Mouse (Mus musculus) hindbrain, embryonic 15.5 days (tissue): ENCODE data around the gene Krt42. TPM values are rescaled to one million over a fixed set of nuclear protein-coding genes. Genes with fewer than 3 reads are reported as not detected.
A peak's percentile ranks its signal among the peaks of the same experiment; 100 is the strongest.
"Not testable (repeated sequence)": the region's sequence is repeated elsewhere in the genome, so short reads cannot be mapped to it uniquely, and the experiment has no call there.

Experiments
- ATAC-seq: fragments of 200-750 bp; cut with Nextera tagmentation; 2 replicates; pipeline ENCODE4 v1.8.0; 2017; ENCODE audit warnings: low read depth, moderate number of reproducible peaks, moderate TSS enrichment; ENCODE audit not compliant: low FRiP score
- H3K27ac ChIP-seq: fragments of 300-500 bp; sonication (generic); replicated peaks from 2 replicates; pipeline ENCODE4 v1.5.1; 2015; ENCODE audit warnings: mild to moderate bottlenecking, inconsistent platforms
- H3K27me3 ChIP-seq: fragments of 300-500 bp; sonication (generic); 2 replicates; pipeline ENCODE4 v1.6.1; 2015; ENCODE audit warnings: control low read depth, inconsistent platforms
- H3K36me3 ChIP-seq: fragments of 300-500 bp; sonication (generic); 2 replicates; pipeline ENCODE4 v1.6.1; 2015; ENCODE audit warnings: control low read depth, inconsistent platforms
- H3K4me1 ChIP-seq: fragments of 300-500 bp; sonication (generic); replicated peaks from 2 replicates; pipeline ENCODE4 v1.6.1; 2015; ENCODE audit warnings: control low read depth, inconsistent platforms
- H3K4me2 ChIP-seq: fragments of 300-500 bp; sonication (generic); 2 replicates; pipeline ENCODE4 v1.6.1; 2015; ENCODE audit warnings: moderate library complexity, mild to moderate bottlenecking, inconsistent platforms
- H3K4me3 ChIP-seq: fragments of 300-500 bp; sonication (generic); 2 replicates; pipeline ENCODE4 v1.5.1; 2015; ENCODE audit warnings: mild to moderate bottlenecking, inconsistent platforms
- H3K9ac ChIP-seq: fragments of 300-500 bp; sonication (generic); 2 replicates; pipeline ENCODE4 v1.6.1; 2015; ENCODE audit warnings: inconsistent platforms
- H3K9me3 ChIP-seq: fragments of 300-500 bp; sonication (generic); 2 replicates; pipeline ENCODE4 v1.6.1; 2016; ENCODE audit warnings: control low read depth, inconsistent platforms
- WGBS: fragments of 180-500 bp; shearing (Covaris S2); methylation state at CpG from one replicate; pipeline ENCODE4 v1.1.7; 2015; 5-methylcytosine and 5-hydroxymethylcytosine counted together
- polyA plus RNA-seq: library from polyadenylated mRNA; unstranded; fragments of >200 nt; fragmentation: Nextera tagmentation; extraction: Ambion mirVana; gene quantifications from 2 replicates; pipeline ENCODE4 v1.2.1, GENCODE M21; 2015

Gene Krt42
- polyA plus RNA-seq: not detected in 2 replicates

GRCm38 (mm10) chr11:100269821-100270332 lies at the start of gene Krt42:
TSS of gene Krt42 (minus strand) at chr11:100269871.
- Histone ChIP-seq H3K4me3 (no peak within 1 kb of the TSS), H3K4me1 (no peaks in the 10 kb centered on the region), H3K27ac (no peak within 1 kb of the TSS), H3K36me3 (no peaks in the 10 kb centered on the region), H3K9me3 (no peaks in the 10 kb centered on the region), H3K27me3 (no peaks in the 10 kb centered on the region), H3K4me2 (no peak within 1 kb of the TSS), H3K9ac (no peak within 1 kb of the TSS)
- WGBS: 87% methylated on average over 7 of the region's 7 CpGs
- ATAC-seq: no peak

- H3K9me3 ChIP-seq: no peaks in the 10 kb centered on the region
- 90% methylated on average over 10 of the region's 10 CpGs for WGBS
- peaks cover 19% of the 10 kb centered on the region for H3K4me1 ChIP-seq
- H3K4me3 ChIP-seq: peak overlapping the region; percentile 90
- H3K9ac ChIP-seq: peak overlapping the region; percentile 40
- H3K27me3 ChIP-seq: no peaks in the 10 kb centered on the region
- no peak for ATAC-seq
- peak overlapping the region; percentile 79 for H3K4me2 ChIP-seq
- H3K36me3 ChIP-seq: peaks cover 19% of the 10 kb centered on the region
- H3K27ac ChIP-seq: peak overlapping the region; percentile 100
Observed at GRCm38 (mm10) chr11:100318529-100319451, 49.1 kb upstream of the Krt42 start.

DNA sequence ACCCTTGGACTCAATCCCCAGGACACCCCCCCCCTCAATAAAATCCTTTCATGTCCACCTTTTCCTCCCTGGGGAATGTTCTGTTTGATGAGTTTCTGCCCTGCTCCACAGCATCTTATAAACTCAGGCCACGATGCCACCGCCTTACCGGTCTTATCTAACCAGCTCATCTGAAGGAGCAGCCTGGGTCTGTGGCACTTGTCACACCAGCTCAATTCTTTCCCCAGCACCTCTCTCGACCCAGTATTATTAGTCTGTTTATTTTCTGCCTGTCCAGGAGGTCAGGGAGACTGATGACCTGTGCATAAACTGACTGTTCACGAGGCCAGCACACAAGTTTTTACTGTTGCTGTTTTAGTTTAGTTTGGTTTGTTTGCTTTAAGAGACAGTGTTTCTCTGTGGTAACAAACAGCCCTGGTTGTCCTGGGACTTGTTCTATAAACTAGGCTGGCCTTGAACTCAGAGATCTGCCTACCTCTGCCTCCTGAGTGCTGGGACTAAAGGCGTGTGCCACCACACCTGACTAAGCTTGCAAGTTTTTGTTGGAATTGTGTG lies 48.2 kb upstream of the Krt42 start:
- H3K36me3 ChIP-seq: peaks cover 18% of the 10 kb centered on the region
- WGBS: 74% methylated on average over 6 of the region's 6 CpGs
- ATAC-seq: no peak
- no peak overlapping the region for H3K9ac ChIP-seq
- no peaks in the 10 kb centered on the region for H3K27me3 ChIP-seq
- no peaks in the 10 kb centered on the region for H3K9me3 ChIP-seq
- H3K4me3 ChIP-seq: no peak overlapping the region
- H3K4me2 ChIP-seq: no peak overlapping the region
- no peak overlapping the region for H3K27ac ChIP-seq
- H3K4me1 ChIP-seq: peaks cover 19% of the 10 kb centered on the region

DNA sequence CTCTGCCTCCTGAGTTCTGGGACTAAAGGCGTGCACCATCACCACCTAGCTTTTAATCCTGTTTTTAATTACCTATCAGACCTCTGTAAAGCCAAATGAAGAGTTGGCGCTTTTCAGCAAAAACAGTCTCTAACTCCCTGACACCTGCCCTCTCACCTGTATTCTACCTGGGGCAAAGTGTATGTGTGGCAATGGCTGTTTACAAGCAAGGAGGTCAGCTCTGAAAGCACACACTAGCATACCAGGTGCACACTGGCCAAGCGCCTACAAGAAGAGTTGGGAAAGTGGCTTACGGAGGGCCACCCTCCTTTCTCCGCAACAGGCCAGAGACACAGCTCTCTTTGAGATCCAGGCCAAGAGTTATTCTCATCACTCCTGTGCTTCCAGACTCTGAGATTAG lies 45.8 kb upstream of the Krt42 start:
- no peaks in the 10 kb centered on the region for H3K36me3 ChIP-seq
- H3K9me3 ChIP-seq: no peaks in the 10 kb centered on the region
- no peak overlapping the region for H3K4me2 ChIP-seq
- no peaks in the 10 kb centered on the region for H3K27me3 ChIP-seq
- H3K4me3 ChIP-seq: no peak overlapping the region
- no peak overlapping the region for H3K9ac ChIP-seq
- no peak for ATAC-seq
- 90% methylated on average over 5 of the region's 5 CpGs for WGBS
- H3K4me1 ChIP-seq: peaks cover 13% of the 10 kb centered on the region; the same call in 1 of the 2 replicates
- H3K27ac ChIP-seq: 0 out of 2 replicates have a peak overlapping the region, but pooled peaks have one; percentile 11

DNA sequence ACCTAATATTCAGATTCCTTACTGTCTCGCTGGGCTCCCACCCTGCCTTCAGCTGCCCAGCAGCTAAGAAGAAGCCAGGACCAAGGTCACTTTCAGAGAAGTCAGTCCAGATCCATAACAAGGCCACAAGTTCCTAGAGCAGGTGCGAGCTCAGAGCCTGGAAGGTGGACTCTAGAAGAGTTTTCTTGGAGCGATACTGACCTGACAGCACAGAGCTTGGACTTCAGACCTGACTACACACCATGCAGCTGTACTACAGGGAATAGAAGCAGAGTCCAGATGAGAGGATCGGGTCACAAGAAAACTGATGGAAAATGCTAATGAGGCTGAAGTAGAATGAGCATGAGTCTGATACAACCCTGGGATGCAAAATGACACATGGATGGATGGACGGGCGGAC lies 43.8 kb upstream of the Krt42 start:
- no peak for ATAC-seq
- WGBS: 89% methylated on average over 6 of the region's 6 CpGs
- Histone ChIP-seq H3K36me3 (no peaks in the 10 kb centered on the region), H3K4me1 (peaks cover 8% of the 10 kb centered on the region; the same call in 1 of the 2 replicates), H3K9me3 (no peaks in the 10 kb centered on the region), H3K27me3 (no peaks in the 10 kb centered on the region), H3K4me3 (no peak overlapping the region), H3K27ac (no peak overlapping the region), H3K9ac (no peak overlapping the region), H3K4me2 (no peak overlapping the region)

DNA sequence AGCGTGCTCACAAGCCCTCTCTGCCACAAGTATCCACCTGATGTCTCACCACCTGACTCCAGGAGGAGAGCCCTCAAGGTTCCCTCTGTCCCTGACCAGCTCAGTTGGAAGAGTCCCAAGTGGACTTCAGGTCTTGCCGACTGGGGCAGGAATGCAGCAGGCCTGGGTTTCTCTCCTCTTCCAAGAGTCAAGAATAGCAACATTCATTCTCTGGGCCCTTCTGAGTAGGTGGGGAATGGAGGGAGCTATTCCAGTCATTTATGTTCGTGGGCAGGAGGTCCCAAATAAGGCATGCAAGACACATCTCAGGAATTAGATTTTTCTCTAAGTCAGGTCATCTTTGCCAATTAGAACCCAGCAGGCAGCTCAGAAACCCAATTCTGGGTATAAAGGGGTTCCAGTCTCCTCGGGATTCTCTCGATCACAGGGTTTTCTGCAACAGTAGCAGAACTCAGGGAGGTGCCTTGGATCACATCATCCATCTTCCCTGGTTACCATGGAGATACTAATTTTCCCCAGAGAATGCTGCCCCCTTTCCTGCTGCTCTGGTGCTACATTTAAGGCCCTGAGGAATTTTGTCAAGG lies 42.5 kb upstream of the Krt42 start:
- H3K27ac ChIP-seq: peak overlapping the region; percentile 6
- WGBS: 11% methylated on average over 5 of the region's 5 CpGs
- no peaks in the 10 kb centered on the region for H3K9me3 ChIP-seq
- no peak overlapping the region for H3K4me2 ChIP-seq
- H3K27me3 ChIP-seq: no peaks in the 10 kb centered on the region
- no peak overlapping the region for H3K9ac ChIP-seq
- ATAC-seq: no peak
- peaks cover 8% of the 10 kb centered on the region; the same call in 1 of the 2 replicates for H3K4me1 ChIP-seq
- no peaks in the 10 kb centered on the region for H3K36me3 ChIP-seq
- H3K4me3 ChIP-seq: no peak overlapping the region

GRCm38 (mm10) chr11:100311656-100312055 lies 42.0 kb upstream of the Krt42 start:
- H3K27ac ChIP-seq: peak overlapping the region; percentile 6; the same call in 1 of the 2 replicates
- no peak for ATAC-seq
- WGBS: 71% methylated on average over 1 of the region's 1 CpGs
- H3K36me3 ChIP-seq: no peaks in the 10 kb centered on the region
- H3K9me3 ChIP-seq: no peaks in the 10 kb centered on the region
- H3K4me3 ChIP-seq: no peak overlapping the region
- H3K4me2 ChIP-seq: no peak overlapping the region
- peaks cover 8% of the 10 kb centered on the region; the same call in 1 of the 2 replicates for H3K4me1 ChIP-seq
- H3K9ac ChIP-seq: no peak overlapping the region
- no peaks in the 10 kb centered on the region for H3K27me3 ChIP-seq

DNA sequence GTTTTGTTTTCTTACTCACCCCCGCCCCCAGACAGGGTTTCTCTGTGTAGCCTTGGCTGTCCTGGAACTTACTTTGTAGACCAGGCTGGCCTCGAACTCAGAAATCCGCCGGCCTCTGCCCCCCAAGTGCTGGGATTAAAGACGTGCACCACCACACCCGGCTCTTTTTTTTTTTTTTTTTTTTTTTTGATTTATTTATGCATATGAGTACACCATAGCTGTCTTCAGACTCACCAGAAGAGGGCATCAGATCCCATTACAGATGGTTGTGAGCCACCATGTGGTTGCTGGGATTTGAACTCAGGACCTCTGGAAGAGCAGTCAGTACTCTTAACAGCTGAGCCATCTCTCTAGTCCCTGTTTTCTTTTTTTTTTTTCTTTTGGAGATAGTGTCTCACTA lies 39.0 kb upstream of the Krt42 start:
- WGBS: 81% methylated on average over 6 of the region's 6 CpGs
- H3K36me3 ChIP-seq, H3K4me1 ChIP-seq, H3K9me3 ChIP-seq, H3K27me3 ChIP-seq, H3K9ac ChIP-seq, H3K27ac ChIP-seq, H3K4me2 ChIP-seq, H3K4me3 ChIP-seq, ATAC-seq: not testable (repeated sequence)

DNA sequence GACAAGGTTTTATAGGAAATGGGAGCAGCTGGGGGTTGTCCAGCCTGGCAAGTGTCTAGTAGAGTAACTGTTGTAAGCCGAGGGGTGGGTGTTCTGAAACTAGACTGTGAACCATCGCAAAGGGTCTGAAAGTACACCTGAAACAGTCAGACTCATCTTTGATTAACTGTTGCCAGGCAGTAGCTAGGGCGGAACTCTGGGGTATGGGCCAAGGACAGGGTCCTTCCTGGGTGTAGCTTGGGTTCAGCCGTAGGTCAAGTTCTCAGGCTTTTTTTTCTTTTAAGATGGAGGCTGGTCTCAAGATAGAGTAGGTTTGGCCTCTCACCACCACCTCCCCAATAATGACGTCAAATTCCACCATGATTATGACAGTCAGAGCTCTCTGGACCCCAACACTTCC lies 38.2 kb upstream of the Krt42 start:
- Histone ChIP-seq H3K4me3 (no peak overlapping the region), H3K36me3 (no peaks in the 10 kb centered on the region), H3K4me2 (no peak overlapping the region), H3K9me3 (no peaks in the 10 kb centered on the region), H3K27me3 (no peaks in the 10 kb centered on the region), H3K27ac (no peak overlapping the region), H3K4me1 (peaks cover 8% of the 10 kb centered on the region; the same call in 1 of the 2 replicates), H3K9ac (no peak overlapping the region)
- WGBS: 88% methylated on average over 5 of the region's 5 CpGs
- ATAC-seq: no peak

- no peaks in the 10 kb centered on the region for H3K27me3 ChIP-seq
- no peak overlapping the region for H3K9ac ChIP-seq
- 0 out of 2 replicates have a peak, but pooled peaks cover 5% of the 10 kb centered on the region for H3K4me1 ChIP-seq
- H3K4me2 ChIP-seq: no peak overlapping the region
- H3K9me3 ChIP-seq: no peaks in the 10 kb centered on the region
- no peak for ATAC-seq
- H3K4me3 ChIP-seq: no peak overlapping the region
- 95% methylated on average over 5 of the region's 5 CpGs for WGBS
- no peak overlapping the region for H3K27ac ChIP-seq
- no peaks in the 10 kb centered on the region for H3K36me3 ChIP-seq
Observed at GRCm38 (mm10) chr11:100301292-100301691, 31.6 kb upstream of the Krt42 start.

GRCm38 (mm10) chr11:100300293-100300692 lies 30.6 kb upstream of the Krt42 start:
- Histone ChIP-seq H3K4me3 (no peak overlapping the region), H3K4me2 (no peak overlapping the region), H3K9me3 (no peaks in the 10 kb centered on the region), H3K9ac (no peak overlapping the region), H3K36me3 (no peaks in the 10 kb centered on the region), H3K27me3 (no peaks in the 10 kb centered on the region), H3K27ac (no peak overlapping the region), H3K4me1 (0 out of 2 replicates have a peak, but pooled peaks cover 5% of the 10 kb centered on the region)
- no peak for ATAC-seq
- WGBS: 7% methylated on average over 5 of the region's 5 CpGs
